Mouse (Mus musculus) small intestine, adult 2 months (tissue): ENCODE results near the gene U2af1l4.

Source experiments
- CTCF ChIP-seq: fragments of 200-500 bp; IDR thresholded peaks from 2 replicates; pipeline ENCODE4 v1.5.1; 2012; ENCODE audit warnings: low read depth, mild to moderate bottlenecking, control low read depth, inconsistent platforms, low read length, moderate library complexity, mixed read lengths; ENCODE audit not compliant: insufficient replicate concordance, insufficient read length; ENCODE audit errors: extremely low read depth
- POLR2A ChIP-seq: fragments of 200-500 bp; IDR thresholded peaks from 2 replicates; pipeline ENCODE4 v1.6.1; 2012; ENCODE audit warnings: low read depth, mild to moderate bottlenecking, control low read depth, inconsistent platforms, low read length, moderate library complexity

DNA sequence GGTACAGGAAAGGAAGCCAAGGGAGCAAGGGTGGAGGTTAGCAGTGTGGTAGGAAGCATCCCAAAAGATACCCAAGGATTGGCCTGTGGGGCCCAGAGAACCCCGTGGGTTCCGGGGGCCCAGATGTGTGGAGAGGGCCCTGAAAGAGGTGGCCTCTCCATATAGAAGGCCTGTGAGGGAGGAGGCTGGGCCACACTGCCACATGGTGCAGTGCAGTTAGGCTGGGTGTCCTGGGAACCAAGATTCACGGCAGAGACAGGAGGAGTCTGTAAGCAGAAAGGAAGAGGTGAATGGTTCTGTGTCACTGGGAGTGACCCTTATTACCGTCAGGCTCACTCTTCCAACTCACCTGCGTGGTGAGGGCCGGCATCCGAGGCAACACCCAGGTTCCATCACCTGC is 22.5 kb upstream of the U2af1l4 start:
- TF ChIP-seq CTCF (no peak), POLR2A (no peak)
